Mouse (Mus musculus) olfactory bulb, adult 2 months (tissue): ENCODE data around the gene Poc1a.

Experiments
- CTCF ChIP-seq: fragments of 200-500 bp; IDR thresholded peaks from 2 replicates; pipeline ENCODE4 v1.5.1; 2012; ENCODE audit warnings: low read depth, mild to moderate bottlenecking, low read length, moderate library complexity; ENCODE audit not compliant: insufficient read depth
- POLR2A ChIP-seq: fragments of 200-500 bp; IDR thresholded peaks from 2 replicates; pipeline ENCODE4 v1.6.1; 2012; ENCODE audit warnings: mild to moderate bottlenecking, low read depth, low read length, moderate library complexity; ENCODE audit not compliant: insufficient read depth

DNA sequence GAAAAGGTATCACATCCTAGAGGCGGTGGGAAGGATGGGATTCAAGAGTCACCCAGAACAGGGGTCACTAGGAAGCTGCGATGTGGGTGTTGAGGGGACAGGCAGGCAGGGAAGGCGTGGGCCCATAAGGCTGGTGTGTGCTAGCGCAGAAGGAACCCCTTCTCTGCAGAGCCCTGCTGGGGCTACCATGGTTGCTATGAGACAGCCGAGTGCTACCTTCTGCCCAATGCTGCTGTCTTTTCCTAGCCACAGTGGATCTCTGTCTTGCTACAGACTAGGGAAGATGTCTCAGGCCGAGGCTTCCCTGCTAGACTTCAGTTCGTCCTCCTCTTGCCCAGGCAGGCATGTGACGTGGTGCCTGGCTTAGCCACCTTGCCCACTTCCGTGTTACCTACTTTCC is 61.7 kb downstream of the Poc1a start:
- TF ChIP-seq CTCF (no peak), POLR2A (no peak)
